Mouse (Mus musculus): Measurements from ENCODE around the gene Tomt.

The Tomt gene

GRCm38 (mm10) chr7:101857094-101857493 lies 49.1 kb downstream of the Tomt start, which contains the start of gene Folr2:
TSS of gene Folr2 (minus strand) at chr7:101857194.
- no peak for DNase-seq (ENCODE audit: low spot score)

DNA sequence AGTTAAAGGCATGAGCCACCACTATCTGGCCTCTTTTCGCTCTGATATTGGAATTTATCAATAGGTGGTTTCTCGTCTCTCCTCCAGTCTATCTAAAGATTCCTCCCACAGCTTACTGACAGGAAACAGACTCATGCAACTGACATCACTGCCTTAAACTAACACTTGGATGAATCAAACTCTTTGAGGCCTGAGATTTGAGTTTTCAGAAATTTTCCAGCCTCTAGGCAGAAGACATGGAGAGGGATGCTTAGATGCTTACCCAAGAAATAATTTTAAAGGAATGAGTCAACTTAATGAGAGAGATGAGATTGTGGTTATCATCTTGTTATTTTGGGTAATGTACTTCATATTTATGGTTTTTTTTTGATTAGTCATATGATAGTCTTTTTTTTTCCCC lies 52.3 kb downstream of the Tomt start:
- no peak for DNase-seq (ENCODE audit: low spot score)

GRCm38 (mm10) chr7:101852846-101853245 lies 53.3 kb downstream of the Tomt start:
- no peak for DNase-seq (ENCODE audit: low spot score)

GRCm38 (mm10) chr7:101851689-101852088 lies 54.5 kb downstream of the Tomt start:
- DNase-seq (ENCODE audit: low spot score), result no peak
